Mouse (Mus musculus) testis, adult 2 months (tissue): ENCODE measurements around the gene Mesp1. TPM values are rescaled to one million over a fixed set of nuclear protein-coding genes. Genes with fewer than 3 reads are reported as not detected.
"Not testable (repeated sequence)": the region's sequence is repeated elsewhere in the genome, so short reads cannot be mapped to it uniquely, and the experiment has no call there.

Source experiments
- H3K27ac ChIP-seq: fragments of 200-500 bp; 2 replicates; pipeline ENCODE4 v1.5.1; 2012; ENCODE audit warnings: low read depth, low read length; ENCODE audit not compliant: control insufficient read depth, insufficient read depth
- H3K27me3 ChIP-seq: fragments of 200-500 bp; 2 replicates; pipeline ENCODE4 v1.6.1; 2012; ENCODE audit warnings: mild to moderate bottlenecking, low read length, moderate library complexity; ENCODE audit not compliant: control insufficient read depth, insufficient read depth
- H3K36me3 ChIP-seq: fragments of 200-500 bp; 2 replicates; pipeline ENCODE4 v1.6.1; 2012; ENCODE audit warnings: mild to moderate bottlenecking, low read length; ENCODE audit not compliant: control insufficient read depth, insufficient read depth
- H3K4me1 ChIP-seq: fragments of 200-500 bp; 2 replicates; pipeline ENCODE4 v1.6.1; 2012; ENCODE audit warnings: low read length; ENCODE audit not compliant: control insufficient read depth, insufficient read depth
- H3K4me3 ChIP-seq: fragments of 200-500 bp; 2 replicates; pipeline ENCODE4 v1.5.1; 2012; ENCODE audit warnings: low read depth, mild to moderate bottlenecking, low read length, moderate library complexity, mixed read lengths; ENCODE audit not compliant: control insufficient read depth
- CTCF ChIP-seq: fragments of 200-500 bp; IDR thresholded peaks from 2 replicates; pipeline ENCODE4 v1.5.1; 2012; ENCODE audit warnings: low read depth, mild to moderate bottlenecking, inconsistent platforms, low read length, moderate library complexity; ENCODE audit not compliant: control insufficient read depth, insufficient read depth, insufficient replicate concordance
- POLR2A ChIP-seq: fragments of 200-500 bp; IDR thresholded peaks from 2 replicates; pipeline ENCODE4 v1.6.1; 2012; ENCODE audit warnings: low read depth, mild to moderate bottlenecking, inconsistent platforms, low read length, moderate library complexity; ENCODE audit not compliant: control insufficient read depth
- polyA plus RNA-seq: library from polyadenylated mRNA; depleted of rRNA; stranded (reverse); fragments of >200 nt; gene quantifications from 2 replicates; pipeline ENCODE4 v1.2.3, GENCODE M21; 2012

The Mesp1 gene
- polyA plus RNA-seq, 1 experiment: 101 TPM

GRCm38 (mm10) chr7:79792635-79793421 lies 760 bp downstream of the Mesp1 start:
- H3K4me1 ChIP-seq: peaks cover 18% of the 10 kb centered on the region
- peak overlapping the region; percentile 61 for H3K27ac ChIP-seq
- peak; percentile 67 for TF ChIP-seq POLR2A
- peak; percentile 82; the same call in 1 of the 2 replicates for TF ChIP-seq CTCF
- no peaks in the 10 kb centered on the region for H3K36me3 ChIP-seq
- peak overlapping the region; percentile 91 for H3K4me3 ChIP-seq
- H3K27me3 ChIP-seq: no peaks in the 10 kb centered on the region

GRCm38 (mm10) chr7:79789812-79790211 lies 3.8 kb downstream of the Mesp1 start:
- H3K4me1 ChIP-seq: peaks cover 18% of the 10 kb centered on the region
- H3K36me3 ChIP-seq, H3K4me3 ChIP-seq, H3K27ac ChIP-seq, H3K27me3 ChIP-seq: not testable (repeated sequence)

- TF ChIP-seq POLR2A: no peak
- peak; percentile 67; the same call in 1 of the 2 replicates for TF ChIP-seq CTCF
- no peak overlapping the region for H3K4me3 ChIP-seq
- H3K27ac ChIP-seq: no peak overlapping the region
- H3K27me3 ChIP-seq: no peaks in the 10 kb centered on the region
- H3K36me3 ChIP-seq: no peaks in the 10 kb centered on the region
- H3K4me1 ChIP-seq: no peaks in the 10 kb centered on the region; the same call in none of the 2 replicates
Measured at GRCm38 (mm10) chr7:79786295-79786694, 7.3 kb downstream of the Mesp1 start.

- H3K4me3 ChIP-seq: no peak overlapping the region
- TF ChIP-seq CTCF: no peak
- H3K27me3 ChIP-seq: no peaks in the 10 kb centered on the region
- H3K27ac ChIP-seq: no peak overlapping the region
- no peaks in the 10 kb centered on the region; the same call in none of the 2 replicates for H3K4me1 ChIP-seq
- no peaks in the 10 kb centered on the region for H3K36me3 ChIP-seq
Measured at GRCm38 (mm10) chr7:79782516-79782855, 11.1 kb downstream of the Mesp1 start.

GRCm38 (mm10) chr7:79781826-79782515 lies 11.6 kb downstream of the Mesp1 start:
- no peaks in the 10 kb centered on the region; the same call in none of the 2 replicates for H3K4me1 ChIP-seq
- H3K36me3 ChIP-seq: no peaks in the 10 kb centered on the region
- TF ChIP-seq POLR2A (no peak), CTCF (no peak)
- H3K4me3 ChIP-seq: no peak overlapping the region
- no peaks in the 10 kb centered on the region for H3K27me3 ChIP-seq
- no peak overlapping the region for H3K27ac ChIP-seq

- Histone ChIP-seq H3K27me3 (no peaks in the 10 kb centered on the region), H3K36me3 (no peaks in the 10 kb centered on the region; the same call in none of the 2 replicates), H3K4me1 (no peaks in the 10 kb centered on the region; the same call in none of the 2 replicates), H3K4me3 (peak overlapping the region; percentile 25), H3K27ac (peak overlapping the region; percentile 67; the same call in 1 of the 2 replicates)
- TF ChIP-seq CTCF (peak; percentile 82; the same call in 1 of the 2 replicates), POLR2A (no peak)
Measured at GRCm38 (mm10) chr7:79780647-79781626, 12.7 kb downstream of the Mesp1 start.
